Mouse (Mus musculus): ENCODE measurements around the gene Bud13. TPM values are rescaled to one million over a fixed set of nuclear protein-coding genes. Genes with fewer than 3 reads are reported as not detected.

Bud13 gene
- 1 to 10 TPM; 5.8 to 7.9 TPM for total RNA-seq (2021)

- intact Hi-C loops (cut with DNase I): no loop called here
- peak; percentile 84 for DNase-seq (ENCODE audit: low spot score)
Measured at GRCm38 (mm10) chr9:46282631-46283436, at the start of gene Bud13. Gene Bud13 (plus strand): TSS chr9:46283008.

- no peak for DNase-seq (ENCODE audit: low spot score)
- intact Hi-C loops (cut with DNase I): no loop called here
Measured at GRCm38 (mm10) chr9:46235196-46235595, 47.6 kb upstream of the Bud13 start.

- no peak for DNase-seq (ENCODE audit: low spot score)
- intact Hi-C loops (cut with DNase I): no loop called here
Measured at GRCm38 (mm10) chr9:46235596-46235648, 47.4 kb upstream of the Bud13 start, which contains the start of gene Apoc3. Gene Apoc3 (minus strand): TSS chr9:46235636.

GRCm38 (mm10) chr9:46235649-46236048 is 47.2 kb upstream of the Bud13 start:
- intact Hi-C loops (cut with DNase I): no loop called here
- DNase-seq (ENCODE audit: low spot score): no peak

- no peak for DNase-seq (ENCODE audit: low spot score)
- intact Hi-C loops (cut with DNase I): no loop called here
Measured at GRCm38 (mm10) chr9:46238850-46239249, 44.0 kb upstream of the Bud13 start.

- no peak for DNase-seq (ENCODE audit: low spot score)
- intact Hi-C loops (cut with DNase I): no loop called here
Measured at GRCm38 (mm10) chr9:46240526-46241153, 42.2 kb upstream of the Bud13 start, which contains the start of gene Apoa4. Gene Apoa4 (plus strand): TSS chr9:46240696.

- intact Hi-C loops (cut with DNase I): no loop called here
- no peak for DNase-seq (ENCODE audit: low spot score)
Measured at GRCm38 (mm10) chr9:46241818-46242217, 41.0 kb upstream of the Bud13 start.

GRCm38 (mm10) chr9:46243122-46243521 is 39.7 kb upstream of the Bud13 start:
- DNase-seq (ENCODE audit: low spot score): no peak
- intact Hi-C loops (cut with DNase I): no loop called here

GRCm38 (mm10) chr9:46243584-46243983 is 39.2 kb upstream of the Bud13 start:
- intact Hi-C loops (cut with DNase I): no loop called here
- DNase-seq (ENCODE audit: low spot score): no peak

GRCm38 (mm10) chr9:46246752-46247324 is 36.0 kb upstream of the Bud13 start:
- intact Hi-C loops (cut with DNase I): loop anchor here (1.0 to 5.0 kb wide), 2 partner anchors 60 to 244 kb away; no protein-coding TSS in a partner anchor
- DNase-seq (ENCODE audit: low spot score): no peak

- no peak for DNase-seq (ENCODE audit: low spot score)
- intact Hi-C loops (cut with DNase I): no loop called here
Measured at GRCm38 (mm10) chr9:46256177-46256576, 26.6 kb upstream of the Bud13 start.

GRCm38 (mm10) chr9:46256658-46257385 is 26.0 kb upstream of the Bud13 start:
- DNase-seq (ENCODE audit: low spot score): no peak
- intact Hi-C loops (cut with DNase I): no loop called here

GRCm38 (mm10) chr9:46257546-46257945 is 25.3 kb upstream of the Bud13 start:
- no peak for DNase-seq (ENCODE audit: low spot score)
- intact Hi-C loops (cut with DNase I): no loop called here

- intact Hi-C loops (cut with DNase I): no loop called here
- DNase-seq (ENCODE audit: low spot score): no peak
Measured at GRCm38 (mm10) chr9:46259111-46259510, 23.7 kb upstream of the Bud13 start.

- intact Hi-C loops (cut with DNase I): no loop called here
- DNase-seq (ENCODE audit: low spot score): no peak
Measured at GRCm38 (mm10) chr9:46261131-46261530, 21.7 kb upstream of the Bud13 start.

- no peak for DNase-seq (ENCODE audit: low spot score)
- intact Hi-C loops (cut with DNase I): no loop called here
Measured at GRCm38 (mm10) chr9:46268343-46268873, 14.4 kb upstream of the Bud13 start, which contains the start of gene Apoa5. Gene Apoa5 (plus strand): TSS chr9:46268633.

GRCm38 (mm10) chr9:46269125-46269524 is 13.7 kb upstream of the Bud13 start:
- DNase-seq (ENCODE audit: low spot score): no peak
- intact Hi-C loops (cut with DNase I): no loop called here

- intact Hi-C loops (cut with DNase I): loop anchor here (5.0 kb wide), 1 partner anchor 363 kb away; the partner anchor contains the start of genes Pcsk7 and Rnf214
- no peak for DNase-seq (ENCODE audit: low spot score)
Measured at GRCm38 (mm10) chr9:46270782-46271181, 12.0 kb upstream of the Bud13 start.

- intact Hi-C loops (cut with DNase I): loop anchor here (5.0 kb wide), 1 partner anchor 365 kb away; the partner anchor contains the start of genes Pcsk7 and Rnf214
- no peak for DNase-seq (ENCODE audit: low spot score)
Measured at GRCm38 (mm10) chr9:46272070-46272469, 10.7 kb upstream of the Bud13 start.

Measured in heart, postnatal 25 days (tissue).